Mouse (Mus musculus) forebrain, embryonic 16.5 days (tissue): Measurements from ENCODE around the gene Msi2. TPM values are rescaled to one million over a fixed set of nuclear protein-coding genes. Genes with fewer than 3 reads are reported as not detected.

Experiments
- ATAC-seq: fragments of 200-750 bp; cut with Nextera tagmentation; 2 replicates; pipeline ENCODE4 v1.8.0; 2017; ENCODE audit warnings: mild to moderate bottlenecking, moderate library complexity
- H3K27ac ChIP-seq: fragments of 300-500 bp; sonication (generic); 2 replicates; pipeline ENCODE4 v1.5.1; 2014; ENCODE audit warnings: low read length, control low read depth
- H3K27me3 ChIP-seq: fragments of 300-500 bp; sonication (generic); replicated peaks from 2 replicates; pipeline ENCODE4 v1.6.1; 2014; ENCODE audit warnings: low read length; ENCODE audit not compliant: control insufficient read depth, insufficient read depth
- H3K36me3 ChIP-seq: fragments of 300-500 bp; sonication (generic); 2 replicates; pipeline ENCODE4 v1.6.1; 2014; ENCODE audit not compliant: control insufficient read depth, insufficient read depth
- H3K4me1 ChIP-seq: fragments of 300-500 bp; sonication (generic); replicated peaks from 2 replicates; pipeline ENCODE4 v1.6.1; 2014; ENCODE audit warnings: low read length; ENCODE audit not compliant: control insufficient read depth, insufficient read depth
- H3K4me2 ChIP-seq: fragments of 300-500 bp; sonication (generic); 2 replicates; pipeline ENCODE4 v1.6.1; 2014; ENCODE audit warnings: mild to moderate bottlenecking, low read length, control low read depth
- H3K4me3 ChIP-seq: fragments of 300-500 bp; sonication (generic); replicated peaks from 2 replicates; pipeline ENCODE4 v1.5.1; 2014; ENCODE audit warnings: mild to moderate bottlenecking, low read length, control low read depth
- H3K9ac ChIP-seq: fragments of 300-500 bp; sonication (generic); replicated peaks from 2 replicates; pipeline ENCODE4 v1.6.1; 2014; ENCODE audit warnings: low read depth, low read length, control low read depth
- H3K9me3 ChIP-seq: fragments of 300-500 bp; sonication (generic); 2 replicates; pipeline ENCODE4 v1.6.1; 2016; ENCODE audit warnings: low read length; ENCODE audit not compliant: control insufficient read depth
- WGBS: fragments of 180-500 bp; shearing (Covaris S2); extraction: QIAGEN DNeasy Blood & Tissue Kit; methylation state at CpG from one replicate; pipeline ENCODE4 v1.1.7; 2014; 5-methylcytosine and 5-hydroxymethylcytosine counted together
- polyA plus RNA-seq: library from polyadenylated mRNA; unstranded; fragments of >200 nt; fragmentation: Nextera tagmentation; extraction: Ambion mirVana; gene quantifications from 2 replicates; pipeline ENCODE4 v1.2.1, GENCODE M21; 2015

The Msi2 gene
- polyA plus RNA-seq, 1 experiment from 2014 or later: 23.4 TPM

GRCm38 (mm10) chr11:88356598-88357290 lies 361.6 kb downstream of the Msi2 start:
- peak; percentile 98 for ATAC-seq
- 5% methylated on average over 8 of the region's 8 CpGs for WGBS
- Histone ChIP-seq H3K4me2 (peak overlapping the region; percentile 35), H3K27me3 (no peaks in the 10 kb centered on the region), H3K36me3 (no peaks in the 10 kb centered on the region), H3K4me3 (no peak overlapping the region), H3K27ac (peak overlapping the region; percentile 68), H3K4me1 (peaks cover 32% of the 10 kb centered on the region), H3K9me3 (no peaks in the 10 kb centered on the region), H3K9ac (no peak overlapping the region)

- Histone ChIP-seq H3K4me3 (no peak overlapping the region), H3K9ac (no peak overlapping the region), H3K4me1 (peaks cover 38% of the 10 kb centered on the region), H3K9me3 (no peaks in the 10 kb centered on the region), H3K4me2 (no peak overlapping the region), H3K27ac (peak overlapping the region; percentile 68), H3K27me3 (no peaks in the 10 kb centered on the region), H3K36me3 (no peaks in the 10 kb centered on the region)
- WGBS: 73% methylated on average over 12 of the region's 12 CpGs
- no peak for ATAC-seq
These were observed 362.3 kb downstream of the Msi2 start for GRCm38 (mm10) chr11:88356016-88356415.

GRCm38 (mm10) chr11:88354771-88355170 lies 363.5 kb downstream of the Msi2 start:
- Histone ChIP-seq H3K4me1 (peaks cover 43% of the 10 kb centered on the region), H3K27me3 (no peaks in the 10 kb centered on the region), H3K4me2 (no peak overlapping the region), H3K27ac (no peak overlapping the region; the same call in 1 of the 2 replicates), H3K9ac (no peak overlapping the region), H3K4me3 (no peak overlapping the region), H3K9me3 (no peaks in the 10 kb centered on the region), H3K36me3 (no peaks in the 10 kb centered on the region)
- 24% methylated on average over 9 of the region's 9 CpGs for WGBS
- ATAC-seq: no peak

- Histone ChIP-seq H3K4me1 (peaks cover 43% of the 10 kb centered on the region), H3K9ac (no peak overlapping the region), H3K4me3 (no peak overlapping the region), H3K36me3 (no peaks in the 10 kb centered on the region), H3K9me3 (no peaks in the 10 kb centered on the region), H3K4me2 (no peak overlapping the region), H3K27me3 (no peaks in the 10 kb centered on the region), H3K27ac (no peak overlapping the region)
- 75% methylated on average over 3 of the region's 3 CpGs for WGBS
- ATAC-seq: 0 out of 2 replicates have a peak, but pooled peaks have one; percentile 34
These were observed 366.4 kb downstream of the Msi2 start for GRCm38 (mm10) chr11:88351722-88352473.

GRCm38 (mm10) chr11:88348690-88349089 lies 369.6 kb downstream of the Msi2 start:
- peak overlapping the region; percentile 34; the same call in 1 of the 2 replicates for H3K9ac ChIP-seq
- H3K4me3 ChIP-seq: no peak overlapping the region
- peak overlapping the region; percentile 20 for H3K4me2 ChIP-seq
- peak overlapping the region; percentile 21; the same call in 1 of the 2 replicates for H3K27ac ChIP-seq
- no peaks in the 10 kb centered on the region for H3K36me3 ChIP-seq
- H3K4me1 ChIP-seq: peaks cover 23% of the 10 kb centered on the region
- peak; percentile 57 for ATAC-seq
- WGBS: 31% methylated on average over 23 of the region's 23 CpGs
- H3K27me3 ChIP-seq: no peaks in the 10 kb centered on the region
- H3K9me3 ChIP-seq: no peaks in the 10 kb centered on the region

- no peak overlapping the region for H3K4me2 ChIP-seq
- no peak overlapping the region for H3K4me3 ChIP-seq
- peaks cover 23% of the 10 kb centered on the region for H3K4me1 ChIP-seq
- WGBS: 27% methylated on average over 3 of the region's 3 CpGs
- no peaks in the 10 kb centered on the region for H3K9me3 ChIP-seq
- no peak overlapping the region for H3K27ac ChIP-seq
- H3K9ac ChIP-seq: no peak overlapping the region
- H3K27me3 ChIP-seq: no peaks in the 10 kb centered on the region
- H3K36me3 ChIP-seq: no peaks in the 10 kb centered on the region
- no peak for ATAC-seq
These were observed 370.3 kb downstream of the Msi2 start for GRCm38 (mm10) chr11:88348056-88348455.

GRCm38 (mm10) chr11:88346066-88346465 lies 372.2 kb downstream of the Msi2 start:
- no peak for ATAC-seq
- H3K27ac ChIP-seq: no peak overlapping the region
- H3K36me3 ChIP-seq: no peaks in the 10 kb centered on the region
- H3K4me2 ChIP-seq: no peak overlapping the region
- H3K9ac ChIP-seq: no peak overlapping the region
- 42% methylated on average over 5 of the region's 5 CpGs for WGBS
- H3K9me3 ChIP-seq: no peaks in the 10 kb centered on the region
- no peaks in the 10 kb centered on the region for H3K27me3 ChIP-seq
- peaks cover 15% of the 10 kb centered on the region for H3K4me1 ChIP-seq
- no peak overlapping the region for H3K4me3 ChIP-seq

- no peak for ATAC-seq
- 96% methylated on average over 3 of the region's 3 CpGs for WGBS
- Histone ChIP-seq H3K9ac (no peak overlapping the region), H3K9me3 (no peaks in the 10 kb centered on the region), H3K36me3 (no peaks in the 10 kb centered on the region), H3K4me3 (no peak overlapping the region), H3K27ac (no peak overlapping the region), H3K4me1 (0 out of 2 replicates have a peak, but pooled peaks cover 3% of the 10 kb centered on the region), H3K27me3 (no peaks in the 10 kb centered on the region), H3K4me2 (no peak overlapping the region)
These were observed 380.4 kb downstream of the Msi2 start for GRCm38 (mm10) chr11:88337926-88338325.

GRCm38 (mm10) chr11:88334893-88335292 lies 383.4 kb downstream of the Msi2 start:
- no peaks in the 10 kb centered on the region for H3K36me3 ChIP-seq
- WGBS: 29% methylated on average over 5 of the region's 5 CpGs
- H3K4me1 ChIP-seq: peaks cover 16% of the 10 kb centered on the region
- H3K9ac ChIP-seq: no peak overlapping the region
- ATAC-seq: no peak
- no peak overlapping the region for H3K4me2 ChIP-seq
- H3K27me3 ChIP-seq: no peaks in the 10 kb centered on the region
- no peak overlapping the region for H3K27ac ChIP-seq
- H3K4me3 ChIP-seq: no peak overlapping the region
- no peaks in the 10 kb centered on the region for H3K9me3 ChIP-seq
